Mouse (Mus musculus): ENCODE data around the gene Ms4a15.

Ms4a15 gene

DNA sequence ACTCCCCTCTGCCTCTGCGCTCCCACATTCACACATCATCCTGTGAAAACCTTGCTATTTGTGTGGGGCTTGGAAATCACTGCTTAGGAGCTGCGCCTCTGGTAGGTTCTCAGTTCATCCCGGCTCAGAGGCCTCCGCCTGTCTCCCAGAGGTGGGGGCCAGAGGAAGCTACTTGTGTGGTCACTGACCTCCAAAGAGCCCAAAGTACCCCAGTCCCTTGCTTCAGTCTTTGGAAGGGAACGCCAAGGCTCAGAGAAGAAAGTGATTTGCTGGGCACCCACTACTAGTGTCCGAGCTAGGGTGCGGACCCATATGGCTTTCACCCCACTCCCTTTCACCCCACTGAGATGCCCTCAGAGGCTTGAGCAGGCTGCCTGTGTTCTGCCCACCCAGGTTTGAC, at the start of gene Ms4a15:
Gene Ms4a15, minus strand, starts transcription at position 101 of the 400 bp plus-strand sequence.
- in situ Hi-C loops (cut with MseI, MboI), result no loop called here

DNA sequence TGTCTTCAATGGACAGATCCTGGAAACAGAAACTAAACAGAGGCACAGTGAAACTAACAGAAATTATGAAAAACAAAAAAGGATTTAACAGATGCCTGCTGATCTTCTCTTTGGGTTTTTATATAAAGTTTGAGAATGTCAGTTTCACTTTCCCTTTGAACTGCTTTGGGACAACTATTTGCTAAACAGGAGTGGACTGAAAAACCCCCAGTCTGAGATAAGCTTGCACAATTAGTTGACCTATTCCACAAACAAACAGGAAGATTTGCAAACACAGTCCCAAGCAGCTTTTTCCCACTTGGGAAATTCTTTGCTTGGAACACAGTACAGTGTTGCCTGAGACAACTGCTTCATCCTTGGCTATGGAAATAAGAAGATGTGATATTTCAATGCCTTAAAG, 44.5 kb upstream of the Ms4a15 start:
- in situ Hi-C loops (cut with MseI, MboI), result no loop called here

DNA sequence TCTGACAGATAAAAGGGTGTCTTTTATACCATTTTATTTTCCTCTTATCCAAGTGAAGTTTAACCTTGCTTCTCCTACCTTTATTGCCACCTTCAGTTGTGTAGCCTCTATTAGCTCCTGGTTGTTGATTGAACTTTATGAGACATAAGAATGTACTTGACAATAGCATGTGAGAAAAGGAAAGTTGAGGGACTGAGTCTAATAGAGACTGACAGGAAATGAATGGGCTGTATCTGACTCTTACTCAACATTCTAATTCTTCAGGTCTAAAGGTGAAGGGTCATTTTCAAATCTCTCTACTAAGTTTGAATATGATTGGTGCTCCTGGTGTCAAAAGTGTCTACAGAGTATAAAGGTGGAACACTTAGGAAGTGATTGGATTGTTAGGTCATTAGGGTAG, 29.3 kb upstream of the Ms4a15 start:
- in situ Hi-C loops (cut with MseI, MboI), result no loop called here

DNA sequence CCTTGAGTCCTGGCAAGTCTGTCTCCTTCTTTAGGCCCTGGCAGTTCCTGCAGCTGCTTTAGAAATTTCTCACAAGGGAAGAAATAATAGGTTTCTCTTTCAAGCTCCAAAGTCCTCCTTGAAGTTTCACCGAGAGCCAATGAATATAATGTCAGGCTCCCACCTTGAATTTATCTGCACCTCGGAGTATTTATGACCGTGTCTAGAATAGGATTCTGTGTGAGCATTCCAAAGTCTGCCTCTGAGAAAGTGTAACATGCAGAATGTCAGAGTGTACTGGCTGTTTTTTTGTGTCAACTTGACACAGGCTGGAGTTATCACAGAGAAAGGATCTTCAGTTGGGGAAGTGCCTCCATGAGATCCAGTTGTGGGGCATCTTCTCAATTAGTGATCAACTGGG, 24.8 kb upstream of the Ms4a15 start, which contains the start of gene Ms4a18:
Gene Ms4a18, minus strand, starts transcription at position 141 of the 400 bp plus-strand sequence.
- in situ Hi-C loops (cut with MseI, MboI), result no loop called here

DNA sequence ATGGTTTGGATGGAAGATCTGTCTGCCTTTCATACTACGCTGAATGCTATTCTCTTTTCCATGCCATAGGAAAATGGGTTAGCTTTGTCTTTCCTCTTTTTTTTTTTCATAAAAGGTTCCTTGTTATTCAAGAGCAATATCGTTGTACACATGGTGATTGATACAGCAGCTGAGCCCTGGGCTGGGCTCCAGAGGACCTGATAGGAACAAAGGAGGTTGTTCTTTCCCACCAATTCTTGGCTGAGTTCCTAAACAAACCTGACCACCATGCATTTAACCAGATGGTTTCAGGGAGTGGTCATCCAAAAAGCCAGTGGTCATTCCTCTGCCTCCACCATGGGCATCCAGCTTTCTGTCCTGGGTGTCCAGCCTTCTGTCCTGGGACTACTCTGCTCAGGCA, 24.2 kb upstream of the Ms4a15 start:
- in situ Hi-C loops (cut with MseI, MboI), result no loop called here

DNA sequence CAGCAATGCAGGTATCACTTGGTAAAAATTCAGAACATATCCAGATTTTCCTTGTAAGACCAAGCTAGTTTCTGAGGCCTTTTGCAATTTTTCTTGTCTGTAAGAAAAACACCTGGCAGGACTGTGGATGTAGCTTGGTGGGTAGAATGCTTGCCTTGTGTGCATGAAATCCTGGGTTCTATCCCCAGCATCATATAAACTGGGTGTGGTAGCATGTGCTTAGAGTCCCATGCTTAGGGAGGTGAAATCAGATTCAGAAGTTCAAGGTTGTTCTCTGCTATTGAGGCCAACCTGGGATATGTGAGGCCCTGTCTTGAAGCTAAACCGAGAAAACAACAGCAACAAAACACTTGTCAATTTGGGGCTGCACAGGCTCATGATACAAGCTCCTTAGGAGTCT, 22.9 kb upstream of the Ms4a15 start:
- in situ Hi-C loops (cut with MseI, MboI), result no loop called here

DNA sequence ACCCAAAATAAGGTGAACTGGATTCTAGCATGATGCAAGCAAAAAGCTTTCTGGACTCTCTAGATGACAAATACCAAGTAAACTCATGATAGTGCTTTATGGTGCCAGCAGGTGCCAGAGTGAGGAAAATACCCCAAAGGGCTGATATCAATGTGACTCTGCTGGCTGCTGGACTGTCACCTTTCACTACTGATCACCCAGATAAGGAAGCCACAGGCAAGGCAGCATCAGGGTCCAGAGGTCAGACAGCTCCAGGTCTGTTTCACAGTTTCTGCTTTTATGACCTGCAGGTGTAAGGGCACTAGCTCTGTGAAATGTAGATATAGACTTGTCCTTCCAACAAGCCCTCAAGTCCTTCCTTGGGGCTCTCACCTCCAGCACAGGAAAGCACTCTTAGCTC, 22.4 kb upstream of the Ms4a15 start:
- in situ Hi-C loops (cut with MseI, MboI), result no loop called here

DNA sequence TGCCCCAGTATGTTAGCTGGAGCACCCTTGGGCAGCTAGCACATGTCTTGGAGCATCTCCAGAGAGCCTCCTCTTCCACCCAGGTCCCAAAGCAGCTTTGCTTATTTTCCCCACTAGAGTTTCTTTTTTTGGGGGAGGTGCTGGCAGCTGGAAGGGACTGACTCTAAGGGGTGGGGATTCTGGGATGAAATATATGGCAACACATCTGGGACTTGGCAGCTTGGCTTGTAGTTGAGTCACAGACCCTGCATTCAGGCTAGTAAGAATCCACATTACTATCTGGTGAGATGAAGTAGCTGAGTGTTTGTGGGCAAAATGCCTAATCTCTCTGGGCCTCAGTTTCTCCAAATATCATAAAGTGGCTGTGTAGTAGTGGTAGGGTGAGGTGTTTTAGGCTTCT, 1.1 kb downstream of the Ms4a15 start:
- in situ Hi-C loops (cut with MseI, MboI), result no loop called here

DNA sequence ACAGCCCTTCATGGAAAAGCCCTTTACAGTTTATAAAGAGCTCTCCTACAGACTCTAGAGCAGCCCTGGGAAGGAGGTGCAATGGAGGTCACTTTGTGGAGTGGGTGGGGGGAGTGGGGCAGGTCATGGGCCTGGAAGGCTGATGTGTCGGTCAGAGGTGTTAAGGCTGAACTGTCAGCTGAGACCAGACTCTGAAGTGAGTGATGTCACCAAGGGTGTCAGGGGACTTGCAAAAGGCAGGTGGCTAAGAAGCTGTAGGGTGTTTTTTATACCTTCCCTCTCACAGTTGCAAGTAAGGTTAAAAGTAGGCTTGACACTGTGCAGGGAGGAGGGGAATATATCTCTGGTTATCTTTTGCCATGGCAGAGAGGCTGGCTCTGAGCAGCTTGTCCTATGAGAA, 2.3 kb downstream of the Ms4a15 start:
- in situ Hi-C loops (cut with MseI, MboI), result no loop called here

DNA sequence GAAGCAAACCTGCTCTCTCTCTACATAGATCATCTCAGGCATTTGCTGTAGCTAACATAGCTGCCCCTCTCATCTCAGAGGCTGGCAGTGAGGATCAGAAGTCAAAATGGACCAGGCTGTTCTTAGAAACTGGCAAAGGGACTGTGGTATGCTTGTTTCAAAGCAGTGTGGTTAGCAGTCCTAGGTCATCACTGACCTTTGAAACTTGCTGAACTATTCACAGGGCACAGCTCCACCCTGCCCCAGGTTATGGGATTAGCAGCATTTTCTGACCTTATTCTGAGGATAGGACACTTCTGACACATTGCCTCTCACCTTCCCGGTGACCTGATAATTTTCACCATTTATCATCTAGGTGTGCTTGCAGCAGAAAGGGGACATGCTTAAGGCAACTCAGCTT, 4.5 kb downstream of the Ms4a15 start:
- in situ Hi-C loops (cut with MseI, MboI), result no loop called here

DNA sequence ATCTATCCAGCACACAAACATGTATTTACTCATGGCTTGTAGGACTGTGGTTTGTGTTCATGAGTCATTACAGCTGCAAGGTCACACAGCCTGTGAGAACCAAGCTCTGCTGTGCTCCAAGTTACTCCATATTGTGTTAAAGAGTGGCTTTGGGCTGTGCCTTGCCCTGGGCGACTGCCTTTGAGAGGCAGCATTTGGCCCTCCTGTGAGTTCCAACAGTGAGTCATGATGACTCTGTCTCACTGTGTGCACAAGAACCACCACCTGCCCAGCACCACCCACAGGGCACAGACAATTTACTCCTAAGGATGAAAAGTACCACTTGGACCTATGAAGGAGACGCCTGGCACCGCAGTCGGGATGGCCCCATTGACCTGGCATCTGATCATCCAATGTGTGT, 7.2 kb downstream of the Ms4a15 start:
- in situ Hi-C loops (cut with MseI, MboI), result no loop called here

DNA sequence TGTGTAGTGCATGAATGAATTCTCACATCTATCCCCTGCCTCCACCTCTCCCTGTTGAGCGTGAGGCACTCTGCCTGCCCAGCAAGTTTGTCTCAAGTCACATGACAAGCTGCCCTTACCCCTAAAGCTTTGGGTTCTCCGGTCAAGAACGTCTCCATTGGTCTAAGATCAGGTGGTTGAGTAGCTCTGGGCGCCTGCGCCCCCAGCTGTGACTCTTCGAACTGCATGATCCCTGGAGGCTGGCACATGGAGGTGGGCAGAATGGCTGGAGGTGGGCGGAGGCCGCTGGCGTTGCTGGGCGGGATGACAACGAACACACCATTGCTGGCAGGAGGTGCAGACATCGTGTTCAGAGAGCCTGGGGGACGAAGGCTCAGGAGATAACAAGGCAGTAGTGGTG, 8.5 kb downstream of the Ms4a15 start:
- in situ Hi-C loops (cut with MseI, MboI), result no loop called here

DNA sequence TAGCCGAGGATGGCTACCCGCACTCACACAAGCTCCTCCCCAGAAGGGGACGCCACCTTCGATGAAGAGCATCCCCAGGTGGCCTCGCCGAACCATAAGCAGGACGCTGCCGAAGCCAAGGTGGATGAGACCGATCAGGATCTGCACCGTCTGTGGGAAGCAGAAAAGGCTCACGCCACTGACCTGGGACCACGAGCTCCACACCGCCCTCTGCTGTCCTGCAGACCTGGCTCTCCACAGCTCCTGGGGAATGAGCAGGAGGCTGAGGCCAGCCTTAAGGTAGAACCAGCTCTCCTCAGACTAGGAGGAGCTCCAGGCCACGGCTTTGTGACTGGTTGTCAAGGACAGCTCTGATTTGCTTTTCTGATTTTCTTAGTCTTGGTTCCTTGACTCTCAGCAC, 9.9 kb downstream of the Ms4a15 start:
- in situ Hi-C loops (cut with MseI, MboI), result no loop called here

DNA sequence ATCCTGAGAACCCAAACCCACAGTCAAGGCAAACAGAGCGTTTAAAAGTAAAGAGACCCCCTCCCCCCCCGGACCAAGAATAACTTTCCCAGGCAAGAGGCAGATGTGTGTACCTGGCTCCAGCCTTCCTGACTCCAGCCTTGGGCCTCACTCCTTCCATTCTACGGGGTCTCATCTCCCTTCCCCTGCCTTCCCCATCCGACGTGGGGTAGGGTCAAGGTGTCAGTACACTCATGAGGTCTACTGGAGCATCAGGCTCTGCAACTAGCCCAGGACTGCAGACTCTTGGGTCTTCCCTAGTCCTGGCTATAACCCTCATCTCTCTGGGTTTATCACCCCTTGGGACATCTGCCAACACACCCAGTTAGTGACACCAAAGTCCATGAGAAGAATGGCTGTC, 12.8 kb downstream of the Ms4a15 start:
- in situ Hi-C loops (cut with MseI, MboI), result no loop called here

DNA sequence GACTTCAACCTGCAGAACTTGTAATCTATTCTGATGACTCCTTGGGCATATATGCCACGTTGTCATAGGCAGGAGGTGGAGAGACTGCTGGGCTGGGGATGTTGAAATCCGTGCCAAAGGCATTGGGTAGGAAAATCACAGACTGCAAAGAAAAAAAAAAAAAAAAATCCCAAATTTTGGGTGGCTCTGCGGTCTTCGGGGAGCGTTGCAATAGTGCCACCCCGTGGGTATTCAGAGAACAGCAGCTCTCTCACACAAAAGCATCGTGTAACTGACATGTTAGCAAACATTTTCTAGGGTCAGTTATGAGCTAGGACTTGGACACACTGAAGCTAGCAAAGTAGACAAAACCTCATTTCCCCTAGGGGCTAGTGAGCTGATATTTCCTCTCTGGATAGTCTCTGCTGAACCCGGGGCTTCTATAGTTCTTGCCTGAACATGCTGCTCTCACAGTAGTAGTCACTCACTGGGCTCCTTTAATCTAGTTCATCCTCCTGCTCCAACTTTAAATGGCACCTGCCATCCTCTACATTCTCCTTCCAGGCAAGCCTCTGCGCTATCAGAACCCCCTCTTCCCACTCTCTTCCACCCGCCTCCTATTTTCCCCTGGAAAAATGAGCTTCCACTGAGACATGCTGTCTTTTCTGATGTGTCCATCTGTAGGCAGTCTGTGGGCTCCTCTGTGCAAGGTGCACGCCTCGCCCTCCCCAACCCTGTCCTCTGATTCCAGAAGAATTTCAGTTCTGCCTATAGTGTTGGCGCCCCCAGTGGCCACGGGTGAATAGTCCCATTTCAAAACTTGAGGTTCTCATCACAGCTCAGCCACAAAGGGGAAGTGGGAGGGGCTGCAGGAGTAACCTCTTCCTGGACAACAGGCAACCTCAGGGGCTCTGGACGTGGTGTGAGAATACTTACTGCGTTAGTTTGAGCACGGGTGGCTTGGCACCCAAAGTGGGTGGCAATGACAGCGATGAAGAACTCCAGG, 13.6 kb downstream of the Ms4a15 start:
- in situ Hi-C loops (cut with MseI, MboI), result loop anchor here in 1 of 2 experiments (5.0 kb wide), 1 partner anchor 67 kb away; no protein-coding TSS in a partner anchor

DNA sequence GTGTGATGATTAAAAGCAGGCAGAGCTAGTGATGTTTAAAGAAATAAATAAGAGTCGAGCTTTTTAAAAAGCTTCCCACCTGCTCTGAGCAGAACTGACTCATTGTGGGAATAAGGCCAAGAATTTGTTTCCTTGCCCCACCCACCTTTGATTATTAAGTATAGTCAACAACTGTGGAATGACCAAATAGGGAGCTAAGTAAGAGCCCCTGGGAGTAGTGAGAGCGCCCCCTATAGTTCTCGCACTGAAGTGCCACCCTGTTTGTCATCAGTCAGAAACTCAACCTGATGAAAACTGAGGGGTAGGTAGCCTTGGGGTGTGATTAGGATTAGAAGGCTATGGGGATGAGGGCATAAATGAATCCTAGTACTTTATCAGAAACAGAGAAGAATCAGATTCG, 16.7 kb downstream of the Ms4a15 start:
- in situ Hi-C loops (cut with MseI, MboI), result loop anchor here in 1 of 2 experiments (5.0 kb wide), 1 partner anchor 64 kb away; no protein-coding TSS in a partner anchor

DNA sequence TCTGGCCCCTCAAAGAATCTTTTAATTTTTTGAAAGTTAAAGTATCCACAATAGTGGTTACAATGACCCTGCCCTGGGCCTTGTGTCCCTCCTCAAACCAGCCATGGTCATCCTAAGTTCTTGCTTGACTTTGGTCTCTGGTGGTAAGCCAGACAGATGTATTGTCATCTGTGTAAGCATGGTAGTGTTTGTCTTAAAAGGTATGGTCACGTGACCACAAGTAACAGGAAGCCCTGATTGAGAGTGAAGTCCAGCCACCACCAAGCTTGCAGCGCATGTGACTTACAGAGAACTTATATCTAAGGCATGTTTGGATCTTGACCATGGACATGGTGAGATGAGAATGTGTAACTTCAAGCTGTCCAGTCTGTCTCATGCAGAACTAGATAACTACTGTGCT, 17.9 kb downstream of the Ms4a15 start:
- in situ Hi-C loops (cut with MseI, MboI), result loop anchor here in 1 of 2 experiments (5.0 kb wide), 1 partner anchor 63 kb away; no protein-coding TSS in a partner anchor

DNA sequence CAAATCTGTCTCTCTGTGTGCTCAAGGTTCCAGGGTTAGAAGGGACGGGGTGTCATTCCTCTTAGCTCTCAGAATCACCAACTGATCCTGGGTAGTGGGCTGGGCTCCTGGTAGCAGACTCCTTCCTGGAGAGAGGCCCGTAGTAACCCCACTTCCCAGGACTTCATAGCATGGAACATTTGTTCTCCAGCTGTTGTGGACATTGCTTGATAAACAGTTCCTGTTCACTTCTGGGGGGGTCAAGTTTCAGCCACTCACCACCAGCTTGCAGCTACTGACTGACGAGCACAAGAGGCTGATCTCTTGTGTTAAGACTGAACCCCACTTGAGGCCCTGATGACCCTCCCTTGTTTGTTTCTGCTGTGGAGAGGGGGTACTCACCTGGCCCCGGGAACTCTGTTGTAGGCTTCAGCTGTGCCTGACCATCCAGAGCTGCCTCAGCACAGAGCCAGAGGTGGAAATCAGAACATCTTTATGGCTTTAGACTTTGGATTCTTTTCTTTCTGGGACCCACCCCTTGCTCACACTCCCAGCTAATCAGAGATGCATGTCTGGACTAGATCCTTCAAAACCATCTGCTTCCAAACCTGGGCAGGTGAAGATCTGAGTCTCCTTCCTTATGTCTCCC, 18.7 kb downstream of the Ms4a15 start, which contains the start of gene Ms4a10:
Gene Ms4a10, minus strand, starts transcription at position 433 of the 628 bp plus-strand sequence.
- in situ Hi-C loops (cut with MseI, MboI), result loop anchor here in 1 of 2 experiments (25.0 kb wide), 1 partner anchor 262 kb away; no protein-coding TSS in a partner anchor

DNA sequence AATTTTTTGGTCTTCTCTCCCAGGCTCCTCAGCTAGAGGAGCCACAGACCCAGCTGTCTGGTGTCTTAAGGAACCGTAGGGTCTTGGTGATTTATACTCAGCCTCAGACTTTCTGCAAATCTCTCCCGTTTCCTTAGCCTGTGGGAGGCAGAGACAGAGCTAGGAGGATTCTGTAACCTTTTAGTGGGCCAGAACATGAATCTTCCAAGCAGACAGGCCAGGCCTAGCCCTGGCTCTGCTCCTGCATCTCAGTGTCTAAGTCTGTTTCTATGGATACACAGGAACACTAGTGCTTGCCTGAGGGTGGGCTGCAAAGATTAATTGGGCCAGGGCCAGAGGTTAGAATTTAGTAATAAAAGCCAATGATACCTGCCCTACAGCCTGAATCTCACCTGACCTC, 19.9 kb downstream of the Ms4a15 start:
- in situ Hi-C loops (cut with MseI, MboI), result loop anchor here in 1 of 2 experiments (25.0 kb wide), 1 partner anchor 261 kb away; no protein-coding TSS in a partner anchor

DNA sequence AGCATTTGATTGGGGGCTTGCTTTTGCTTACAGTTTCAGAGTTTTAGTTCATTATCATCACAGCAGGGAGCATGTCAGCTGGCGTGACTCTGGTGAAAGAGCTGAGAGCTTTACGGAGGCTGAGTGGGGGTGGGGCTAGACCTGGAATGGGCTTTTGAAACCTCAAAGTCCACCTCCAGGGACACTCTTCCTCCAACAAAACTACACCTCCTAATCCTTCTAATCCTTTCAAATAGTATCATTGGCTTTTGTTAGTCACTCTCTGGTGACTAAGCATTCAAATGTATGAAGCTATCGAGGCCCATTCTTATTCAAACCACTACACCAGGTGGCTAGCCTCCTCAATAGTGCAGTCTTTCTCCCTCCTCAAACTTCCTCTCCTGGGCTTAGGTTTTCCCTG, 20.4 kb downstream of the Ms4a15 start:
- in situ Hi-C loops (cut with MseI, MboI), result loop anchor here in 1 of 2 experiments (25.0 kb wide), 1 partner anchor 260 kb away; no protein-coding TSS in a partner anchor

DNA sequence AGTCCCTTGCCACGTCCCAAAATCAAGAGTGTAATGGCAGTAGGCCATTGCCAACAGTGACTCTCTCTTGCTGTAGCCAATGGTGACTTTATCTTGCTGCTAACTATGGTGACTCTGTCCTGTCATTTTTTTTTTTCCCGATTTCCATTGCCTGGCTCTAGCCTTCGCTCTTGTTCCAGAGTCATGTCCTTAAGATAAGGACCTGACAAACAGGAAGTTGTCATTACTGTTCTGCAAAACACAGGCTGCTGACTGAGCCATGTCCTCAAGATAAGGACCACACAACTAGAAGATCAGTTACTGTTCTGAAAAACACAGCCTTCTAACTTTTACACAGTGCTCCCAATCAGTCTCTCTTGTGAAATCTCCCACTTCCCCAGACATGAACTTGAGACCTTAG, 22.6 kb downstream of the Ms4a15 start:
- in situ Hi-C loops (cut with MseI, MboI), result loop anchor here in 1 of 2 experiments (25.0 kb wide), 1 partner anchor 258 kb away; no protein-coding TSS in a partner anchor

DNA sequence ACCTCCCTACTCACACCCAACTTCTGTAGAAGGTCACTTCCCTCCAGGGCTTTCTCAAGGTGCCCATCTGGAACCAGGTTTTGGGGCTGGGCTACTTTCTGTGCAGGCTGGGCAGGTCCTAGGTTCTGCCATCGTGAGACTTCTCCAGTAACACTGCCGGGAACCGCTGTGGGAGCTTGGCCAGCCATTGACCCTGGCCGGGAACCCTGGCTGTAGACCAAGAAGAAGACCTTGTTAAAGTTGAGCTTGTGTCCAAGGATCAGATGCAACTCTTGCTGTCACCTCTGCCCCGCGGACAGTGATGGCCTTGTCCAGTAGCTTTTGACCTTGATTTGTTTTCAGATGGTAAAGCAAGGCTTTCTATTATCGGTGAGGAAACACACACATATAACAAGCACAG, 24.5 kb downstream of the Ms4a15 start:
- in situ Hi-C loops (cut with MseI, MboI), result loop anchor here in 1 of 2 experiments (25.0 kb wide), 1 partner anchor 256 kb away; no protein-coding TSS in a partner anchor
